Mouse (Mus musculus): Measurements from ENCODE around the gene Cntrl. TPM values are rescaled to one million over a fixed set of nuclear protein-coding genes. Genes with fewer than 3 reads are reported as not detected.

Cntrl gene
- polyA plus RNA-seq, 1 experiment from 2014 or later = 11.4 TPM

DNA sequence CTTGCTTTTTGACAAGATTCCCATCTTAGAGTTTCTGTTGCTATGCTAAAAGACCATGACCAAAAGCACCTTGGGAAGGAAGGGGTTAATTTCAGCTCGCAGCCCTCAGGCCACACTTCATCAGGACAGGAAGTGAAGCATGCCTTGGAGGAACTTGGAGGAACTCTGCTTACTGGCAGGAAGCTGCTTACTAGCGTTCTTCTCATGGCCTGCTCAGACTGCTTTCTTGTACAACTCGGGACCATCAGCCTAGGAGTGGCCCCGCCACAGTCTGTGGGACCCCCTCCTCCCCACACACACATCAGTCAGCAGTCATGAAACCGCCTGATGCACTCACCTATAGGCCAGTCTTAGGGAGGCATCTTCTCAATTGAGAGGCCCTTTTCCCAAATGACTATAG lies 64.8 kb downstream of the Cntrl start:
- Histone ChIP-seq H3K4me3 (ENCODE audit: low read depth, low read length) (no peak overlapping the region), H3K9me3 (ENCODE audit: control insufficient read depth, low read length) (no peaks in the 10 kb centered on the region), H3K27me3 (ENCODE audit: control insufficient read depth, insufficient read depth, low read length) (no peaks in the 10 kb centered on the region), H3K36me3 (ENCODE audit: control insufficient read depth, insufficient read depth, low read length) (peaks cover 32% of the 10 kb centered on the region; the same call in 1 of the 2 replicates), H3K27ac (ENCODE audit: low read depth, low read length) (no peak overlapping the region), H3K4me1 (ENCODE audit: control insufficient read depth, insufficient read depth, low read length) (no peaks in the 10 kb centered on the region), H3K4me2 (ENCODE audit: low read depth, low read length) (no peak overlapping the region), H3K9ac (replicated peaks; ENCODE audit: low read depth, low read length) (no peak overlapping the region)
- ATAC-seq (ENCODE audit: low read depth) = 0 out of 2 replicates have a peak, but pooled peaks have one; percentile 24
- WGBS = 61% methylated on average over 5 of the region's 5 CpGs

DNA sequence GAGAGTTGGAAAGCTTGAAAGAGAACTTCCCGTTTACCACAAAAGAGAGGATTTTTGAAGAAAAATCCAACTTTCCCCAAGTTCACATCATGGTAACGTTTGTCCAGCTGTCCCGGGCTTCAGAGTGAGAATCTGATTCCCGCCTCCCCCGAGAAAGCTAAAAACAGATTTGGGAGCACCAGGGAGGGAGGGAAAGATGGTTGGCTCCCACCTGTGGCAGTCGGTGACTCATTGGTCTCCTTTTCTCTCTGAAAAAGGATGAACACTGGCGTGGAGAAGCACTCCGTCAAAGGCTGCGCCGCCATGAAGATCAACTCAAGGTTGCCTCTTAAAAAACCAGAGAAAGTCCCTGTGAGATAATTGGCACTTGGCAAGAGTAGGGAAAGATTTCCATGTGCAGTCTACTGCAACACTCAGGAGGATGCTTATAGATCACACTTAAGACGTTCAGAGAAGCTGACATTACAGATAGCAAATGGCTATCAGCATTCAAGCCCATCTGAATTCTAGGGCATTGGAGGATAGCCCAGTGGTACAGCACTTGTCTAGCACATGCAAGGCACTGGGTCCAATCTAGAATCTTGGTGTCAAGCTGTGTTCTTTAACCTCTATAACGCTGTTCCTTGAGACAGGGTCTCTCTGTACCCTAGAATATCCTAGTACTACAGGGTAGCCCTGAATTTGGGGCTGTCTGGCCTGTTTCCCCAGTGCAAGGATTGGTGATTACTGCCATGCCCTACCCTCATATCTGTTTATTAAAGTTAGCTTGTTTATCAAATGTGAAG lies 66.2 kb downstream of the Cntrl start:
- 96% methylated on average over 12 of the region's 12 CpGs for WGBS

GRCm38 (mm10) chr2:35178153-35178552 lies 68.9 kb downstream of the Cntrl start:
- peaks cover 24% of the 10 kb centered on the region; the same call in 1 of the 2 replicates for H3K36me3 ChIP-seq (ENCODE audit: control insufficient read depth, insufficient read depth, low read length)
- 91% methylated on average over 3 of the region's 3 CpGs for WGBS
- no peaks in the 10 kb centered on the region for H3K9me3 ChIP-seq (ENCODE audit: control insufficient read depth, low read length)
- H3K4me2 ChIP-seq (ENCODE audit: low read depth, low read length) = no peak overlapping the region
- no peak overlapping the region for H3K9ac ChIP-seq (replicated peaks; ENCODE audit: low read depth, low read length)
- no peaks in the 10 kb centered on the region for H3K4me1 ChIP-seq (ENCODE audit: control insufficient read depth, insufficient read depth, low read length)
- H3K27ac ChIP-seq (ENCODE audit: low read depth, low read length) = no peak overlapping the region
- no peak for ATAC-seq (ENCODE audit: low read depth)
- H3K4me3 ChIP-seq (ENCODE audit: low read depth, low read length) = no peak overlapping the region
- no peaks in the 10 kb centered on the region for H3K27me3 ChIP-seq (ENCODE audit: control insufficient read depth, insufficient read depth, low read length)

More for the DNA sequence above, 66.2 kb downstream of the Cntrl start:
- H3K36me3 ChIP-seq (ENCODE audit: control insufficient read depth, insufficient read depth, low read length) = peaks cover 33% of the 10 kb centered on the region; the same call in 1 of the 2 replicates
- H3K9me3 ChIP-seq (ENCODE audit: control insufficient read depth, low read length) = no peaks in the 10 kb centered on the region
- no peak overlapping the region for H3K27ac ChIP-seq (ENCODE audit: low read depth, low read length)
- no peak overlapping the region for H3K4me3 ChIP-seq (ENCODE audit: low read depth, low read length)
- H3K4me2 ChIP-seq (ENCODE audit: low read depth, low read length) = no peak overlapping the region
- H3K27me3 ChIP-seq (ENCODE audit: control insufficient read depth, insufficient read depth, low read length) = no peaks in the 10 kb centered on the region
- no peak for ATAC-seq (ENCODE audit: low read depth)
- H3K9ac ChIP-seq (replicated peaks; ENCODE audit: low read depth, low read length) = no peak overlapping the region
- H3K4me1 ChIP-seq (ENCODE audit: control insufficient read depth, insufficient read depth, low read length) = no peaks in the 10 kb centered on the region

GRCm38 (mm10) chr2:35183115-35183673 lies 73.9 kb downstream of the Cntrl start:
- no peak overlapping the region for H3K4me2 ChIP-seq (ENCODE audit: low read depth, low read length)
- ATAC-seq (ENCODE audit: low read depth) = no peak
- WGBS = 95% methylated on average over 6 of the region's 6 CpGs

DNA sequence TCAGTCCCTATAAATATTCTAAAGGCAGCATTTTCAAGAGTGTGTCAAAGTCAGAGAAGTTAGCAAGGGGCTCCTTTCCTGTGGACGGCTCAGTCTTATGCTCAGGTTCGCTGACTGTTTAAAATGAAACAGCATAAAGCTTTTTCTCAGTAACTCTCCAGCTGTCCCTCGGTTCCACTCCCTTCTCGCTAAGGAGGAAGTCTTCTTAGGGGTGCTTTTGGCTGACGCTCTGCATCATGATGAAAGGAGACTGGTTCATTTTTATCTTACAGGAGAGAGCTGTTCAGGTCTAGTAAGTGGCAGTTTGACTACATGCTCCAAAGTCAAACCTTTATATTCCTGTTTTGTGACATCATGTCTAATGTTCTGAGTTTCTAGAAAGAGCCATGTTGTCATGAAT lies 79.6 kb downstream of the Cntrl start:
- no peak for ATAC-seq (ENCODE audit: low read depth)
- Histone ChIP-seq H3K27ac (ENCODE audit: low read depth, low read length) (no peak overlapping the region), H3K27me3 (ENCODE audit: control insufficient read depth, insufficient read depth, low read length) (no peaks in the 10 kb centered on the region), H3K9ac (replicated peaks; ENCODE audit: low read depth, low read length) (no peak overlapping the region), H3K4me2 (ENCODE audit: low read depth, low read length) (no peak overlapping the region), H3K36me3 (ENCODE audit: control insufficient read depth, insufficient read depth, low read length) (peaks cover 40% of the 10 kb centered on the region), H3K9me3 (ENCODE audit: control insufficient read depth, low read length) (no peaks in the 10 kb centered on the region), H3K4me3 (ENCODE audit: low read depth, low read length) (no peak overlapping the region), H3K4me1 (ENCODE audit: control insufficient read depth, insufficient read depth, low read length) (no peaks in the 10 kb centered on the region)
- WGBS = 92% methylated on average over 5 of the region's 5 CpGs

More at GRCm38 (mm10) chr2:35183115-35183673, 73.9 kb downstream of the Cntrl start:
- H3K4me1 ChIP-seq (ENCODE audit: control insufficient read depth, insufficient read depth, low read length) = no peaks in the 10 kb centered on the region
- no peak overlapping the region for H3K9ac ChIP-seq (replicated peaks; ENCODE audit: low read depth, low read length)
- no peak overlapping the region for H3K27ac ChIP-seq (ENCODE audit: low read depth, low read length)
- H3K27me3 ChIP-seq (ENCODE audit: control insufficient read depth, insufficient read depth, low read length) = no peaks in the 10 kb centered on the region
- peaks cover 35% of the 10 kb centered on the region; the same call in 1 of the 2 replicates for H3K36me3 ChIP-seq (ENCODE audit: control insufficient read depth, insufficient read depth, low read length)
- H3K4me3 ChIP-seq (ENCODE audit: low read depth, low read length) = no peak overlapping the region
- no peaks in the 10 kb centered on the region for H3K9me3 ChIP-seq (ENCODE audit: control insufficient read depth, low read length)

DNA sequence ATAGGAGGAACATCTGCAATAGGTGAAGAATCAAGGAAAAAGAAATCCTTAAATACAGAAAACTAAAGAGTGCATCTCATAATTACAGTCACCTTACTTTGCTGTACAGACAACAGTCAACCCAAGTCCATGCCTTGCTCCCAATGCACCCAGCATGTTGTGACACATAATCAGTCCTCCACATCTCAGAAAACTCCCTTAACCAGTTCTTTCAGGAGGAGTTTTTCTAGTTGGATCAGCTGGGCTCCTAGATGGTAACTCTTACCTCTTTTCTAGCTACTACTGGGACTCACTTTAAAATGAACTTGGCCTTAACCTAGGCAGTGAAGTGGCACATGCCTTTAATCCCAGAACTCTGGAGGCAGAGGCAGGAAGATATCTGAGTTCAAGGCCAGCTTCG lies 84.7 kb downstream of the Cntrl start:
- H3K4me3 ChIP-seq (ENCODE audit: low read depth, low read length) = no peak overlapping the region
- H3K27me3 ChIP-seq (ENCODE audit: control insufficient read depth, insufficient read depth, low read length) = no peaks in the 10 kb centered on the region
- peaks cover 5% of the 10 kb centered on the region; the same call in 1 of the 2 replicates for H3K4me1 ChIP-seq (ENCODE audit: control insufficient read depth, insufficient read depth, low read length)
- peaks cover 20% of the 10 kb centered on the region for H3K36me3 ChIP-seq (ENCODE audit: control insufficient read depth, insufficient read depth, low read length)
- H3K9me3 ChIP-seq (ENCODE audit: control insufficient read depth, low read length) = no peaks in the 10 kb centered on the region
- H3K4me2 ChIP-seq (ENCODE audit: low read depth, low read length) = no peak overlapping the region
- H3K27ac ChIP-seq (ENCODE audit: low read depth, low read length) = no peak overlapping the region
- ATAC-seq (ENCODE audit: low read depth) = no peak
- WGBS = 91% methylated on average over 1 of the region's 1 CpGs
- H3K9ac ChIP-seq (replicated peaks; ENCODE audit: low read depth, low read length) = no peak overlapping the region

GRCm38 (mm10) chr2:35195626-35196544 lies 86.6 kb downstream of the Cntrl start:
- H3K4me1 ChIP-seq (ENCODE audit: control insufficient read depth, insufficient read depth, low read length) = peaks cover 12% of the 10 kb centered on the region; the same call in 1 of the 2 replicates
- no peak overlapping the region for H3K4me2 ChIP-seq (ENCODE audit: low read depth, low read length)
- no peak overlapping the region for H3K9ac ChIP-seq (replicated peaks; ENCODE audit: low read depth, low read length)
- peaks cover 8% of the 10 kb centered on the region; the same call in 1 of the 2 replicates for H3K36me3 ChIP-seq (ENCODE audit: control insufficient read depth, insufficient read depth, low read length)
- 82% methylated on average over 6 of the region's 6 CpGs for WGBS
- no peaks in the 10 kb centered on the region for H3K9me3 ChIP-seq (ENCODE audit: control insufficient read depth, low read length)
- no peak overlapping the region for H3K27ac ChIP-seq (ENCODE audit: low read depth, low read length)
- no peaks in the 10 kb centered on the region for H3K27me3 ChIP-seq (ENCODE audit: control insufficient read depth, insufficient read depth, low read length)
- H3K4me3 ChIP-seq (ENCODE audit: low read depth, low read length) = no peak overlapping the region
- no peak for ATAC-seq (ENCODE audit: low read depth)

- Histone ChIP-seq H3K4me1 (ENCODE audit: control insufficient read depth, insufficient read depth, low read length) (peaks cover 12% of the 10 kb centered on the region; the same call in 1 of the 2 replicates), H3K27me3 (ENCODE audit: control insufficient read depth, insufficient read depth, low read length) (no peaks in the 10 kb centered on the region), H3K36me3 (ENCODE audit: control insufficient read depth, insufficient read depth, low read length) (no peaks in the 10 kb centered on the region), H3K4me2 (ENCODE audit: low read depth, low read length) (peak overlapping the region; percentile 84), H3K27ac (ENCODE audit: low read depth, low read length) (no peak overlapping the region), H3K9me3 (ENCODE audit: control insufficient read depth, low read length) (no peaks in the 10 kb centered on the region), H3K9ac (replicated peaks; ENCODE audit: low read depth, low read length) (peak overlapping the region; percentile 99), H3K4me3 (ENCODE audit: low read depth, low read length) (peak overlapping the region; percentile 99)
- WGBS = 15% methylated on average over 5 of the region's 5 CpGs
- ATAC-seq (ENCODE audit: low read depth) = no peak
These were observed 90.2 kb downstream of the Cntrl start for GRCm38 (mm10) chr2:35199541-35199940.

All from neural tube, embryonic 14.5 days (tissue).